Mouse (Mus musculus) erythroblast, embryonic 14.5 days (primary cell): ENCODE measurements around the gene Gpc6.

Experiments used
- GATA1 ChIP-seq: IDR thresholded peaks from 2 replicates; pipeline ENCODE4 v1.6.1; 2012; ENCODE audit warnings: low read length, inconsistent platforms, mixed read lengths
- TAL1 ChIP-seq: IDR thresholded peaks from 3 replicates; pipeline ENCODE4 v1.6.1; 2012; ENCODE audit warnings: low read length, inconsistent platforms, mixed read lengths

- TF ChIP-seq TAL1 (no peak), GATA1 (no peak)
Observed at GRCm38 (mm10) chr14:116911768-116912167, 13.3 kb upstream of the Gpc6 start.
